Mouse (Mus musculus): ENCODE measurements around the gene Lca5. TPM values are rescaled to one million over a fixed set of nuclear protein-coding genes. Genes with fewer than 3 reads are reported as not detected.

The Lca5 gene
- total and polyA plus RNA-seq, 3 experiments: 0.46 to 6.5 (median 4.0) TPM

- ATAC-seq (ENCODE audit: extremely low read depth, insufficient number of reproducible peaks, low FRiP score, poor library complexity, severe bottlenecking): peak; percentile 83
These were observed 65.3 kb downstream of the Lca5 start for GRCm38 (mm10) chr9:83375522-83376176.

GRCm38 (mm10) chr9:83370907-83371306 is 70.0 kb downstream of the Lca5 start:
- no peaks in the 10 kb centered on the region for H3K27me3 ChIP-seq (ENCODE audit: insufficient read depth, low read length)
- H3K9me3 ChIP-seq (replicated peaks): no peaks in the 10 kb centered on the region
- TF ChIP-seq TAL1 (conservative IDR thresholded peaks at IDR 0.05; ENCODE audit: low read depth, low read length): no peak
- TF ChIP-seq POLR2AphosphoS5 (IDR thresholded peaks at IDR 0.05; ENCODE audit: insufficient replicate concordance, low read depth, low read length): no peak
- TF ChIP-seq GATA2 (IDR thresholded peaks at IDR 0.05; ENCODE audit: borderline replicate concordance, low read depth, low read length): no peak
- TF ChIP-seq CTCF (IDR thresholded peaks at IDR 0.05; ENCODE audit: low read depth, low read length): no peak
- no peak for TF ChIP-seq GATA1 (IDR thresholded peaks at IDR 0.05; ENCODE audit: borderline replicate concordance, low read length)
- no peak for DNase-seq (ENCODE audit: low spot score)
- H3K36me3 ChIP-seq (replicated peaks): no peaks in the 10 kb centered on the region
- peaks cover 21% of the 10 kb centered on the region for H3K4me1 ChIP-seq (ENCODE audit: insufficient read depth, low read depth, low read length)
- no peak overlapping the region for H3K4me3 ChIP-seq (ENCODE audit: low read depth, low read length)
- ATAC-seq (ENCODE audit: extremely low read depth, insufficient number of reproducible peaks, low FRiP score, poor library complexity, severe bottlenecking): no peak

More at GRCm38 (mm10) chr9:83375522-83376176, 65.3 kb downstream of the Lca5 start:
- DNase-seq (ENCODE audit: low spot score): peak; percentile 3
- no peak overlapping the region; the same call in 1 of the 2 replicates for H3K4me3 ChIP-seq (ENCODE audit: low read depth, low read length)
- no peaks in the 10 kb centered on the region for H3K9me3 ChIP-seq (replicated peaks)
- TF ChIP-seq CTCF (IDR thresholded peaks at IDR 0.05; ENCODE audit: low read depth, low read length): no peak
- peak; percentile 42; the same call in 1 of the 2 replicates for TF ChIP-seq TAL1 (conservative IDR thresholded peaks at IDR 0.05; ENCODE audit: low read depth, low read length)
- H3K27me3 ChIP-seq (ENCODE audit: insufficient read depth, low read length): no peaks in the 10 kb centered on the region
- H3K36me3 ChIP-seq (replicated peaks): no peaks in the 10 kb centered on the region
- peaks cover 29% of the 10 kb centered on the region for H3K4me1 ChIP-seq (ENCODE audit: insufficient read depth, low read depth, low read length)

- H3K36me3 ChIP-seq (replicated peaks): no peaks in the 10 kb centered on the region
- 0 out of 2 replicates have a peak, but pooled peaks cover 1% of the 10 kb centered on the region for H3K4me1 ChIP-seq (ENCODE audit: insufficient read depth, low read depth, low read length)
- no peak for DNase-seq (ENCODE audit: low spot score)
- no peaks in the 10 kb centered on the region for H3K27me3 ChIP-seq (ENCODE audit: insufficient read depth, low read length)
- no peaks in the 10 kb centered on the region for H3K9me3 ChIP-seq (replicated peaks)
- no peak overlapping the region for H3K4me3 ChIP-seq (ENCODE audit: low read depth, low read length)
- ATAC-seq (ENCODE audit: extremely low read depth, insufficient number of reproducible peaks, low FRiP score, poor library complexity, severe bottlenecking): no peak
- no peak for TF ChIP-seq GATA1 (IDR thresholded peaks at IDR 0.05; ENCODE audit: borderline replicate concordance, low read length)
- TF ChIP-seq CTCF (IDR thresholded peaks at IDR 0.05; ENCODE audit: low read depth, low read length): 0 out of 2 replicates have a peak, but pooled peaks have one; percentile 18
These were observed 72.7 kb downstream of the Lca5 start for GRCm38 (mm10) chr9:83368234-83368633.

- Histone ChIP-seq H3K4me1 (ENCODE audit: insufficient read depth, low read depth, low read length) (no peaks in the 10 kb centered on the region), H3K27me3 (ENCODE audit: insufficient read depth, low read length) (peaks cover 5% of the 10 kb centered on the region; the same call in 1 of the 2 replicates), H3K36me3 (replicated peaks) (no peaks in the 10 kb centered on the region), H3K9me3 (replicated peaks) (no peaks in the 10 kb centered on the region), H3K4me3 (ENCODE audit: low read depth, low read length) (no peak overlapping the region)
- DNase-seq (ENCODE audit: low spot score) (no peak), ATAC-seq (ENCODE audit: extremely low read depth, insufficient number of reproducible peaks, low FRiP score, poor library complexity, severe bottlenecking) (no peak)
- TF ChIP-seq POLR2AphosphoS5 (IDR thresholded peaks at IDR 0.05; ENCODE audit: insufficient replicate concordance, low read depth, low read length): no peak
These were observed 85.1 kb downstream of the Lca5 start for GRCm38 (mm10) chr9:83355802-83356201.

- no peaks in the 10 kb centered on the region for H3K9me3 ChIP-seq (replicated peaks)
- no peaks in the 10 kb centered on the region for H3K36me3 ChIP-seq (replicated peaks)
- TF ChIP-seq POLR2AphosphoS5 (IDR thresholded peaks at IDR 0.05; ENCODE audit: insufficient replicate concordance, low read depth, low read length) (no peak), GATA1 (IDR thresholded peaks at IDR 0.05; ENCODE audit: borderline replicate concordance, low read length) (no peak), GATA2 (IDR thresholded peaks at IDR 0.05; ENCODE audit: borderline replicate concordance, low read depth, low read length) (no peak), CTCF (IDR thresholded peaks at IDR 0.05; ENCODE audit: low read depth, low read length) (no peak), TAL1 (conservative IDR thresholded peaks at IDR 0.05; ENCODE audit: low read depth, low read length) (no peak)
- no peak overlapping the region for H3K4me3 ChIP-seq (ENCODE audit: low read depth, low read length)
- H3K4me1 ChIP-seq (ENCODE audit: insufficient read depth, low read depth, low read length): no peaks in the 10 kb centered on the region
- DNase-seq (ENCODE audit: low spot score) (no peak), ATAC-seq (ENCODE audit: extremely low read depth, insufficient number of reproducible peaks, low FRiP score, poor library complexity, severe bottlenecking) (no peak)
- H3K27me3 ChIP-seq (ENCODE audit: insufficient read depth, low read length): no peaks in the 10 kb centered on the region; the same call in 1 of the 2 replicates
These were observed 87.6 kb downstream of the Lca5 start for GRCm38 (mm10) chr9:83353316-83353715.

- no peak for TF ChIP-seq POLR2AphosphoS5 (IDR thresholded peaks at IDR 0.05; ENCODE audit: insufficient replicate concordance, low read depth, low read length)
- no peak for TF ChIP-seq TAL1 (conservative IDR thresholded peaks at IDR 0.05; ENCODE audit: low read depth, low read length)
- no peak for TF ChIP-seq CTCF (IDR thresholded peaks at IDR 0.05; ENCODE audit: low read depth, low read length)
- no peak for TF ChIP-seq GATA1 (IDR thresholded peaks at IDR 0.05; ENCODE audit: borderline replicate concordance, low read length)
These were observed 89.8 kb downstream of the Lca5 start for GRCm38 (mm10) chr9:83351171-83351570.

GRCm38 (mm10) chr9:83350613-83351012 is 90.3 kb downstream of the Lca5 start:
- Histone ChIP-seq H3K27me3 (ENCODE audit: insufficient read depth, low read length) (no peaks in the 10 kb centered on the region), H3K36me3 (replicated peaks) (no peaks in the 10 kb centered on the region), H3K4me1 (ENCODE audit: insufficient read depth, low read depth, low read length) (no peaks in the 10 kb centered on the region), H3K9me3 (replicated peaks) (no peaks in the 10 kb centered on the region), H3K4me3 (ENCODE audit: low read depth, low read length) (no peak overlapping the region)
- DNase-seq (ENCODE audit: low spot score): no peak
- ATAC-seq (ENCODE audit: extremely low read depth, insufficient number of reproducible peaks, low FRiP score, poor library complexity, severe bottlenecking): no peak
- TF ChIP-seq GATA1 (IDR thresholded peaks at IDR 0.05; ENCODE audit: borderline replicate concordance, low read length) (no peak), POLR2AphosphoS5 (IDR thresholded peaks at IDR 0.05; ENCODE audit: insufficient replicate concordance, low read depth, low read length) (no peak), GATA2 (IDR thresholded peaks at IDR 0.05; ENCODE audit: borderline replicate concordance, low read depth, low read length) (no peak)

More at GRCm38 (mm10) chr9:83351171-83351570, 89.8 kb downstream of the Lca5 start:
- DNase-seq (ENCODE audit: low spot score) (no peak), ATAC-seq (ENCODE audit: extremely low read depth, insufficient number of reproducible peaks, low FRiP score, poor library complexity, severe bottlenecking) (no peak)
- no peaks in the 10 kb centered on the region for H3K9me3 ChIP-seq (replicated peaks)
- no peaks in the 10 kb centered on the region for H3K27me3 ChIP-seq (ENCODE audit: insufficient read depth, low read length)
- H3K4me1 ChIP-seq (ENCODE audit: insufficient read depth, low read depth, low read length): no peaks in the 10 kb centered on the region
- H3K4me3 ChIP-seq (ENCODE audit: low read depth, low read length): no peak overlapping the region
- no peaks in the 10 kb centered on the region for H3K36me3 ChIP-seq (replicated peaks)
